Mouse (Mus musculus): ENCODE data around the gene Mpig6b.

- TF ChIP-seq CTCF (IDR thresholded peaks at IDR 0.05; ENCODE audit: insufficient read depth, low read length): no peak
- TF ChIP-seq POLR2A (IDR thresholded peaks at IDR 0.05; ENCODE audit: borderline replicate concordance, extremely low read depth, low read depth, low read length): peak; percentile 87; the same call in 1 of the 2 replicates
Observed at GRCm38 (mm10) chr17:35088825-35089644, 23.1 kb upstream of the Mpig6b start, which contains the start of gene Abhd16a.

All from lung, adult 2 months (tissue).